Mouse (Mus musculus) neural tube, embryonic 14.5 days (tissue): ENCODE data around the gene Rsf1. TPM values are rescaled to one million over a fixed set of nuclear protein-coding genes. Genes with fewer than 3 reads are reported as not detected.

ENCODE experiments used
- ATAC-seq: fragments of 200-750 bp; cut with Nextera tagmentation; 2 replicates; pipeline ENCODE4 v1.8.0; 2017; ENCODE audit warnings: low read depth, mild to moderate bottlenecking, moderate TSS enrichment, moderate library complexity
- H3K27ac ChIP-seq: fragments of 300-500 bp; sonication (generic); 2 replicates; pipeline ENCODE4 v1.5.1; 2014; ENCODE audit warnings: low read depth, mild to moderate bottlenecking, control low read depth, low read length, moderate library complexity, mixed read lengths
- H3K27me3 ChIP-seq: fragments of 300-500 bp; sonication (generic); 2 replicates; pipeline ENCODE4 v1.6.1; 2014; ENCODE audit warnings: low read length; ENCODE audit not compliant: control insufficient read depth, insufficient read depth
- H3K36me3 ChIP-seq: fragments of 300-500 bp; sonication (generic); 2 replicates; pipeline ENCODE4 v1.6.1; 2014; ENCODE audit warnings: low read length, mixed read lengths; ENCODE audit not compliant: control insufficient read depth, insufficient read depth
- H3K4me1 ChIP-seq: fragments of 300-500 bp; sonication (generic); 2 replicates; pipeline ENCODE4 v1.6.1; 2014; ENCODE audit warnings: low read length; ENCODE audit not compliant: control insufficient read depth, insufficient read depth
- H3K4me2 ChIP-seq: fragments of 300-500 bp; sonication (generic); 2 replicates; pipeline ENCODE4 v1.6.1; 2014; ENCODE audit warnings: mild to moderate bottlenecking, low read depth, low read length, control low read depth
- H3K4me3 ChIP-seq: fragments of 300-500 bp; sonication (generic); 2 replicates; pipeline ENCODE4 v1.5.1; 2014; ENCODE audit warnings: low read depth, low read length, control low read depth, mixed read lengths
- H3K9ac ChIP-seq: fragments of 300-500 bp; sonication (generic); replicated peaks from 2 replicates; pipeline ENCODE4 v1.6.1; 2014; ENCODE audit warnings: low read depth, mild to moderate bottlenecking, control low read depth, low read length, mixed read lengths
- H3K9me3 ChIP-seq: fragments of 300-500 bp; sonication (generic); 2 replicates; pipeline ENCODE4 v1.6.1; 2016; ENCODE audit warnings: low read length; ENCODE audit not compliant: control insufficient read depth
- WGBS: fragments of 180-500 bp; shearing (Covaris S2); extraction: QIAGEN DNeasy Blood & Tissue Kit; methylation state at CpG from one replicate; pipeline ENCODE4 v1.1.7; 2014; 5-methylcytosine and 5-hydroxymethylcytosine counted together
- polyA plus RNA-seq: library from polyadenylated mRNA; unstranded; fragments of >200 nt; fragmentation: Nextera tagmentation; extraction: Ambion mirVana; gene quantifications from 2 replicates; pipeline ENCODE4 v1.2.1, GENCODE M21; 2014

Rsf1 gene
- polyA plus RNA-seq, 1 experiment from 2014 or later, result 29.3 TPM

DNA sequence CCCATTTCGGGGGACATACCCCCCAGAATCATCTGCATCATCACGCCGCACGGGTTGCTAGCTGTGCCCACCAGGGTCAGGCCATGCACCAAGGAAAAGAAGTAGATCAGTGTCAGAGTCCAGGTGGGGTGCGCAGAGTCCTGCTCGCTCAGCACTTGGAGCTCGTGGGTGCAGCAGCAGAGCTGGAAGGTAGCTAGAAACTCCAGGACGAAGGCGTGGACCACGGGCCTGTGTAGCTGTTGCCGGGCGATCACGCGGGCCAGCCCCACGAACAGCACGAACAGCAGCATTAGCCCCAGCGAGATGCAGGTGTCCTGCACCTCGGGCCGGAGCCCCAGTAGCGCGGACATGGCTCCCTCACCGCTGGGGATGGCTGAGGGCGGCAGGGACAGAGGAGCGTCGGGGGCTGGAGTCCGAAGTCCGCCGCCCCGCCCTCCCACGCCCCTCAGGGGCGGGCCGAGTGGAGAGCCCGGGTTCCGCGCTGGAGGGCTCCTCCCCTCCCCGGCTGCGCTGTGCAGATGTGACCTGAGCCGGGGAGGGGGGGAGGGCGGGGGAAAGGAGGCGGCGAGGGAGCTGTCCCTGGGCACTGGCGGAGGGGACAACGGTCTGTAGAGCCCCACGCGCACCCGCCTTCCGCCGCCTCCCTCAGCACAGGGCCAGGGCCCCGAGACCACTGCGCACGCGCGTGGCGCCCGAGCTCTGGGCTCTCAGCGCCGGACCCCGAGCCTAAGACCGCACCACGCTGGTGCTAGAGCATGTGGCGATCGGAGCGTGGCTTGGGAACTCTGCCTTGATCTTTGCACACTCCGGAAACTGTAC is 158.2 kb downstream of the Rsf1 start, which contains the start of gene Aqp11:
TSS of gene Aqp11 (minus strand) at position 652 of the 819 bp plus-strand sequence.
- Histone ChIP-seq H3K4me2 (peak within 1 kb of the TSS; percentile 89), H3K9me3 (no peaks in the 10 kb centered on the region), H3K27me3 (no peaks in the 10 kb centered on the region), H3K27ac (0 out of 2 replicates have a peak within 1 kb of the TSS, but pooled peaks have one; percentile 4), H3K9ac (peak within 1 kb of the TSS; percentile 63), H3K4me1 (peaks cover 6% of the 10 kb centered on the region; the same call in 1 of the 2 replicates), H3K36me3 (no peaks in the 10 kb centered on the region), H3K4me3 (peak within 1 kb of the TSS; percentile 63)
- peak; percentile 93 for ATAC-seq
- WGBS, result 2% methylated on average over 49 of the region's 64 CpGs

DNA sequence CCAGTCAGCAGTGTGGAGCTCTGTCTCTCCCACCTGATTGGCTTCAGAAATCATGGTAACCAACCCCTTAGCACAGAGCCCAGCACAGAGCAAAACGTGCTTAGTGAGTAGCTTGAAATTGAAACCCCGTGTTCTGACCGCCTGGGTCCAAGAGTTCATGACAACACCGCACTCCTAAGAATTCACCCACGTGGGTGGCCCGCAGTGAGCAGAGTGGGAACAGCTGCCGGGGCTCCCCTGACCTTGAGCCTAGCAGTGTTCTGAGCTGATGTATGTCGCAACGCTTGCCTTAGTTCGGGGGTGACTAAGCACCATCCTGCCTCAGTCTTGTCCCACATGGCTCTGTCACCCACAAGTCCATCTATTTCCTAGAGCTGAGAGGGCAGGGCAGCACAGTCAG is 161.3 kb downstream of the Rsf1 start:
- no peaks in the 10 kb centered on the region for H3K27me3 ChIP-seq
- WGBS, result 59% methylated on average over 10 of the region's 10 CpGs
- ATAC-seq, result no peak
- H3K9ac ChIP-seq, result no peak overlapping the region
- H3K36me3 ChIP-seq, result no peaks in the 10 kb centered on the region
- H3K4me2 ChIP-seq, result no peak overlapping the region
- no peak overlapping the region for H3K4me3 ChIP-seq
- H3K9me3 ChIP-seq, result no peaks in the 10 kb centered on the region
- no peak overlapping the region for H3K27ac ChIP-seq
- peaks cover 6% of the 10 kb centered on the region; the same call in 1 of the 2 replicates for H3K4me1 ChIP-seq

DNA sequence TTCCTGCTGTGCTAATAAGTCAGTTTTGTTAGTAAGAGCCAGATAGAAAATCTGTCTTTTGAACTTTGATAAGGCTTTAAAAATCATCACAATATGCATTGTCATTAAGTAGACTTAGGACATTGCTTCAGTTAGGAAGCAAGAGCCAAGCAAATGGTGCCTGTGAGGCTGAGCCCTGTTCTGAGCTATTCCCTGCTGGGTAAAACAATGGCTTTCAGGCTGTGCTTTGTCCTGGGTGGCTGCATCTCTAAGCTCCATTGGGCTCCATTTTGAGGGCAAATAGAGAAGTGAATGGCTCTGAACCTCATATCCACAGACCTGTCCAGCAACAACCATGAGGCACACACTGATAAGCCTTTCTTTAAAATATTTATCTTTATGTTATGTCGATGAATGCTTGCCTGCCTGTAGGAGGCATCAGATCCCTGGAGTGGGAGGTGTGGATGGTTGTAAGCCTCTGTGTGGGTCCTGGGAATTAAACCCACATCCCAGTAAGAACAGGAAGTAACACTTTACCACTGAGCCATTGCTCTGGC is 162.1 kb downstream of the Rsf1 start:
- no peak for ATAC-seq
- Histone ChIP-seq H3K4me2 (no peak overlapping the region), H3K27me3 (no peaks in the 10 kb centered on the region), H3K4me1 (peaks cover 4% of the 10 kb centered on the region; the same call in 1 of the 2 replicates), H3K4me3 (no peak overlapping the region), H3K9ac (no peak overlapping the region), H3K36me3 (no peaks in the 10 kb centered on the region), H3K9me3 (no peaks in the 10 kb centered on the region), H3K27ac (no peak overlapping the region)
- WGBS, result 33% methylated on average over 1 of the region's 1 CpGs

Other genes starting within 250 kb of the Rsf1 start
- 4.6 and 5.1 TPM in 2 replicates for gene Usp35, start 247.9 kb upstream of the Rsf1 start, polyA plus RNA-seq
- gene Kctd21, start 247.6 kb upstream of the Rsf1 start, polyA plus RNA-seq, result 7.5 and 9.8 TPM in 2 replicates
- 9.6 and 12.0 TPM in 2 replicates for gene Alg8, start 208.3 kb upstream of the Rsf1 start, polyA plus RNA-seq
- gene Ndufc2, start 179.9 kb upstream of the Rsf1 start, polyA plus RNA-seq, result 490 and 530 TPM in 2 replicates
- gene Thrsp, start 162.2 kb upstream of the Rsf1 start, polyA plus RNA-seq, result 1.3 and 1.4 TPM in 2 replicates
- 2.1 and 2.5 TPM in 2 replicates for gene Kctd14, start 128.6 kb upstream of the Rsf1 start, polyA plus RNA-seq
- gene Ints4, start 98.9 kb upstream of the Rsf1 start, polyA plus RNA-seq, result 45.7 and 50.1 TPM in 2 replicates
- 45.4 and 55.0 TPM in 2 replicates for gene Aamdc, start 392 bp upstream of the Rsf1 start, polyA plus RNA-seq
- 187 and 197 TPM in 2 replicates for gene Clns1a, start 116.7 kb downstream of the Rsf1 start, polyA plus RNA-seq
- gene Aqp11, start 158.4 kb downstream of the Rsf1 start, polyA plus RNA-seq, result 20.7 and 20.8 TPM in 2 replicates
- 148 and 155 TPM in 2 replicates for gene Pak1, start 208.7 kb downstream of the Rsf1 start, polyA plus RNA-seq